Mouse (Mus musculus) heart, postnatal 36 days (tissue): ENCODE results near the gene Taar1. TPM values are rescaled to one million over a fixed set of nuclear protein-coding genes. Genes with fewer than 3 reads are reported as not detected.

Source experiments
- DNase-seq, 2 experiments: peaks; one replicate each; pipeline ENCODE4 v3.0.0; 2021 to 2022
- intact Hi-C: fragments of 180-260 bp; cut with DNase I; formaldehyde crosslinking; loops from one replicate; pipeline ENCODE4 v1.15.1; 2025
- total RNA-seq, 2 experiments: library from RNA; stranded (reverse); gene quantifications; 2 replicates each; pipeline ENCODE4 v1.2.3; 2021

Taar1 gene
- total RNA-seq, 2 experiments from 2014 or later, result not detected

DNA sequence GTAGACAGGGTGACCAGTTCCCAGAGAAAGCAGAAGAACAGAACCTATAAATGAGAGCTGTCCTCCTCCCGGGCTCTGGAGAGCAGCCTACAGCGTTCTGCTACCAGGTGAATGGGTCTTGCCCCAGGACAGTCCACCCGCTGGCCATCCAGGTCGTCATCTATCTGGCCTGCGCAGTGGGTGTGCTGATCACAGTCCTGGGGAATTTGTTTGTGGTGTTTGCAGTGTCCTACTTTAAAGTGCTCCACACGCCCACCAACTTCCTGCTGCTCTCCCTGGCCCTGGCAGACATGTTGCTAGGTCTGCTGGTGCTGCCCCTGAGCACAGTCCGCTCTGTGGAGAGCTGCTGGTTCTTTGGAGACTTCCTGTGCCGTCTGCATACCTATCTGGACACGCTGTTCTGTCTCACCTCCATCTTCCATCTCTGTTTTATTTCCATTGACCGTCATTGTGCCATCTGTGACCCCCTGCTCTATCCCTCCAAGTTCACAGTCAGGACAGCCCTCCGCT lies 50.6 kb downstream of the Taar1 start, which contains the start of gene Taar5:
Taar5 (plus strand) TSS at position 51 of the 510 bp plus-strand sequence.
- intact Hi-C loops, result no loop called here
- DNase-seq, result no peak

Other genes with a start within 250 kb of the Taar1 start
- 100 to 1,000 TPM; 199 to 263 TPM for gene Rps12, start 133.1 kb upstream of the Taar1 start, total RNA-seq
- gene Slc18b1, start 123.4 kb upstream of the Taar1 start, total RNA-seq, result 1 to 10 TPM; 6.3 to 8.0 TPM
- under 1 TPM in 1 of 2 experiments, not detected in 1; 0.28 TPM for gene Vnn3, start 68.9 kb upstream of the Taar1 start, total RNA-seq
- under 1 TPM; 0.51 to 0.83 TPM for gene Vnn1, start 25.7 kb upstream of the Taar1 start, total RNA-seq
- not detected for gene Taar2, start 18.2 kb downstream of the Taar1 start, total RNA-seq
- gene Taar3, start 29.2 kb downstream of the Taar1 start, total RNA-seq, result not detected
- gene Taar4, start 40.1 kb downstream of the Taar1 start, total RNA-seq, result not detected
- not detected for gene Taar5, start 50.4 kb downstream of the Taar1 start, total RNA-seq
- not detected for gene Taar6, start 65.3 kb downstream of the Taar1 start, total RNA-seq
- not detected for gene Taar7a, start 73.1 kb downstream of the Taar1 start, total RNA-seq
- not detected for gene Taar7b, start 79.6 kb downstream of the Taar1 start, total RNA-seq
- gene Taar7d, start 106.9 kb downstream of the Taar1 start, total RNA-seq, result not detected
- not detected for gene Taar7e, start 117.3 kb downstream of the Taar1 start, total RNA-seq
- not detected for gene Taar7f, start 129.2 kb downstream of the Taar1 start, total RNA-seq
- gene Taar8a, start 156.1 kb downstream of the Taar1 start, total RNA-seq, result not detected
- gene Taar8b, start 171.9 kb downstream of the Taar1 start, total RNA-seq, result not detected
- gene Taar8c, start 181.6 kb downstream of the Taar1 start, total RNA-seq, result not detected
- gene Taar9, start 189.2 kb downstream of the Taar1 start, total RNA-seq, result not detected
- 10 to 100 TPM; 41.6 to 46.6 TPM for gene Stx7, start 228.9 kb downstream of the Taar1 start, total RNA-seq